Mouse (Mus musculus): Measurements from ENCODE around the gene Bcl6.

The Bcl6 gene

GRCm38 (mm10) chr16:23979446-23979845 is 9.2 kb downstream of the Bcl6 start:
- in situ Hi-C loops (cut with MboI; ENCODE audit: unreplicated experiment in 2 of 2): loop anchor here in 1 of 2 experiments (25.0 kb wide), 1 partner anchor 358 kb away; no protein-coding TSS in a partner anchor

- in situ Hi-C loops (cut with MboI; ENCODE audit: unreplicated experiment in 2 of 2): loop anchor here in 1 of 2 experiments (25.0 kb wide), 1 partner anchor 359 kb away; no protein-coding TSS in a partner anchor
Measured at GRCm38 (mm10) chr16:23978495-23978894, 10.2 kb downstream of the Bcl6 start.

- in situ Hi-C loops (cut with MboI; ENCODE audit: unreplicated experiment in 2 of 2): loop anchor here in 1 of 2 experiments (25.0 kb wide), 1 partner anchor 360 kb away; no protein-coding TSS in a partner anchor
Measured at GRCm38 (mm10) chr16:23977732-23978131, 10.9 kb downstream of the Bcl6 start.

- in situ Hi-C loops (cut with MboI; ENCODE audit: unreplicated experiment in 2 of 2): loop anchor here in 1 of 2 experiments (25.0 kb wide), 1 partner anchor 361 kb away; no protein-coding TSS in a partner anchor
Measured at GRCm38 (mm10) chr16:23976196-23976595, 12.5 kb downstream of the Bcl6 start.

GRCm38 (mm10) chr16:23973635-23974367 is 14.9 kb downstream of the Bcl6 start:
- in situ Hi-C loops (cut with MboI; ENCODE audit: unreplicated experiment in 2 of 2): no loop called here

- in situ Hi-C loops (cut with MboI; ENCODE audit: unreplicated experiment in 2 of 2): no loop called here
Measured at GRCm38 (mm10) chr16:23972901-23973300, 15.8 kb downstream of the Bcl6 start.

GRCm38 (mm10) chr16:23972126-23972740 is 16.4 kb downstream of the Bcl6 start:
- in situ Hi-C loops (cut with MboI; ENCODE audit: unreplicated experiment in 2 of 2): no loop called here

- in situ Hi-C loops (cut with MboI; ENCODE audit: unreplicated experiment in 2 of 2): loop anchor here in 1 of 2 experiments (10.0 kb wide), 1 partner anchor 1385 kb away; no protein-coding TSS in a partner anchor
Measured at GRCm38 (mm10) chr16:23969919-23970318, 18.7 kb downstream of the Bcl6 start.

GRCm38 (mm10) chr16:23968888-23969287 is 19.8 kb downstream of the Bcl6 start:
- in situ Hi-C loops (cut with MboI; ENCODE audit: unreplicated experiment in 2 of 2): loop anchor here in 1 of 2 experiments (10.0 kb wide), 1 partner anchor 1386 kb away; no protein-coding TSS in a partner anchor

- in situ Hi-C loops (cut with MboI; ENCODE audit: unreplicated experiment in 2 of 2): loop anchor here in 1 of 2 experiments (10.0 kb wide), 1 partner anchor 1388 kb away; no protein-coding TSS in a partner anchor
Measured at GRCm38 (mm10) chr16:23967301-23967700, 21.4 kb downstream of the Bcl6 start.

- in situ Hi-C loops (cut with MboI; ENCODE audit: unreplicated experiment in 2 of 2): loop anchor here in 1 of 2 experiments (10.0 kb wide), 1 partner anchor 1389 kb away; no protein-coding TSS in a partner anchor
Measured at GRCm38 (mm10) chr16:23966066-23966465, 22.6 kb downstream of the Bcl6 start.

GRCm38 (mm10) chr16:23964706-23965367 is 23.8 kb downstream of the Bcl6 start:
- in situ Hi-C loops (cut with MboI; ENCODE audit: unreplicated experiment in 2 of 2): loop anchor here (5.0 to 10.0 kb wide), 2 partner anchors 1390 to 1997 kb away; no protein-coding TSS in a partner anchor

- in situ Hi-C loops (cut with MboI; ENCODE audit: unreplicated experiment in 2 of 2): loop anchor here (5.0 to 10.0 kb wide), 2 partner anchors 1391 to 1998 kb away; no protein-coding TSS in a partner anchor
Measured at GRCm38 (mm10) chr16:23963896-23964668, 24.6 kb downstream of the Bcl6 start.

- in situ Hi-C loops (cut with MboI; ENCODE audit: unreplicated experiment in 2 of 2): loop anchor here (5.0 to 10.0 kb wide), 2 partner anchors 1392 to 2000 kb away; no protein-coding TSS in a partner anchor
Measured at GRCm38 (mm10) chr16:23962401-23962800, 26.3 kb downstream of the Bcl6 start.

- in situ Hi-C loops (cut with MboI; ENCODE audit: unreplicated experiment in 2 of 2): loop anchor here (5.0 kb wide), 2 partner anchors 407 to 412 kb away; no protein-coding TSS in a partner anchor
Measured at GRCm38 (mm10) chr16:23958938-23959337, 29.7 kb downstream of the Bcl6 start.

GRCm38 (mm10) chr16:23953959-23954260 is 34.7 kb downstream of the Bcl6 start:
- in situ Hi-C loops (cut with MboI; ENCODE audit: unreplicated experiment in 2 of 2): no loop called here

- in situ Hi-C loops (cut with MboI; ENCODE audit: unreplicated experiment in 2 of 2): no loop called here
Measured at GRCm38 (mm10) chr16:23953189-23953958, 35.3 kb downstream of the Bcl6 start.

GRCm38 (mm10) chr16:23952101-23952727 is 36.4 kb downstream of the Bcl6 start:
- in situ Hi-C loops (cut with MboI; ENCODE audit: unreplicated experiment in 2 of 2): no loop called here

- in situ Hi-C loops (cut with MboI; ENCODE audit: unreplicated experiment in 2 of 2): no loop called here
Measured at GRCm38 (mm10) chr16:23947654-23948053, 41.0 kb downstream of the Bcl6 start.

All from v-Abl transformed pro-B cells (cell line).